Mouse (Mus musculus): ENCODE data around the gene Med12l.

Gene Med12l

GRCm38 (mm10) chr3:59005271-59005995 lies at the start of gene Med12l:
TSS of gene Med12l (plus strand) at chr3:59005825.
- DNase-seq (ENCODE audit: extremely low read depth, low read depth), result no peak

- no peak for DNase-seq (ENCODE audit: extremely low read depth, low read depth)
Measured at GRCm38 (mm10) chr3:58961166-58961565, 44.5 kb upstream of the Med12l start.

GRCm38 (mm10) chr3:58977413-58977812 lies 28.2 kb upstream of the Med12l start:
- DNase-seq (ENCODE audit: extremely low read depth, low read depth), result no peak

- DNase-seq (ENCODE audit: extremely low read depth, low read depth), result no peak
Measured at GRCm38 (mm10) chr3:58977906-58978622, 27.6 kb upstream of the Med12l start.

GRCm38 (mm10) chr3:58980579-58980978 lies 25.0 kb upstream of the Med12l start:
- DNase-seq (ENCODE audit: extremely low read depth, low read depth), result no peak

- DNase-seq (ENCODE audit: extremely low read depth, low read depth), result peak; percentile 85
Measured at GRCm38 (mm10) chr3:58982896-58983837, 22.5 kb upstream of the Med12l start.

GRCm38 (mm10) chr3:58983838-58984598 lies 21.6 kb upstream of the Med12l start:
- no peak for DNase-seq (ENCODE audit: extremely low read depth, low read depth)

- no peak for DNase-seq (ENCODE audit: extremely low read depth, low read depth)
Measured at GRCm38 (mm10) chr3:58985816-58986215, 19.8 kb upstream of the Med12l start.

- DNase-seq (ENCODE audit: extremely low read depth, low read depth), result no peak
Measured at GRCm38 (mm10) chr3:58989374-58989773, 16.3 kb upstream of the Med12l start.

GRCm38 (mm10) chr3:58990556-58990955 lies 15.1 kb upstream of the Med12l start:
- no peak for DNase-seq (ENCODE audit: extremely low read depth, low read depth)

GRCm38 (mm10) chr3:58992122-58992521 lies 13.5 kb upstream of the Med12l start:
- DNase-seq (ENCODE audit: extremely low read depth, low read depth), result no peak

GRCm38 (mm10) chr3:58993619-58994018 lies 12.0 kb upstream of the Med12l start:
- no peak for DNase-seq (ENCODE audit: extremely low read depth, low read depth)

GRCm38 (mm10) chr3:59003756-59004155 lies 1.9 kb upstream of the Med12l start:
- no peak for DNase-seq (ENCODE audit: extremely low read depth, low read depth)

GRCm38 (mm10) chr3:59005996-59006730 lies 538 bp downstream of the Med12l start:
- no peak for DNase-seq (ENCODE audit: extremely low read depth, low read depth)

GRCm38 (mm10) chr3:59006731-59007441 lies 1.3 kb downstream of the Med12l start:
- DNase-seq (ENCODE audit: extremely low read depth, low read depth), result no peak

- no peak for DNase-seq (ENCODE audit: extremely low read depth, low read depth)
Measured at GRCm38 (mm10) chr3:59010276-59010675, 4.7 kb downstream of the Med12l start.

GRCm38 (mm10) chr3:59015698-59016412 lies 10.2 kb downstream of the Med12l start:
- no peak for DNase-seq (ENCODE audit: extremely low read depth, low read depth)

GRCm38 (mm10) chr3:59016501-59016900 lies 10.9 kb downstream of the Med12l start:
- no peak for DNase-seq (ENCODE audit: extremely low read depth, low read depth)

- no peak for DNase-seq (ENCODE audit: extremely low read depth, low read depth)
Measured at GRCm38 (mm10) chr3:59021236-59021635, 15.6 kb downstream of the Med12l start.

Data from MEL-GATA-1-ER (cell line).